Mouse (Mus musculus) brain, embryonic 14.5 days (tissue): ENCODE measurements around the gene Nsd2. TPM values are rescaled to one million over a fixed set of nuclear protein-coding genes. Genes with fewer than 3 reads are reported as not detected.

Source experiments
- DNase-seq: peaks from one replicate; pipeline ENCODE4 v3.0.0-alpha.2; 2011; ENCODE audit warnings: low read depth
- CTCF ChIP-seq: fragments of 200-500 bp; IDR thresholded peaks from 2 replicates; pipeline ENCODE4 v1.5.1; 2012; ENCODE audit warnings: inconsistent platforms, mild to moderate bottlenecking, moderate library complexity, borderline replicate concordance; ENCODE audit not compliant: insufficient read depth, insufficient read length; ENCODE audit errors: extremely low read depth
- POLR2A ChIP-seq: fragments of 200-500 bp; IDR thresholded peaks from 2 replicates; pipeline ENCODE4 v1.6.1; 2012; ENCODE audit warnings: mild to moderate bottlenecking, inconsistent platforms, borderline replicate concordance; ENCODE audit not compliant: poor library complexity, insufficient read depth, insufficient read length, severe bottlenecking; ENCODE audit errors: extremely low read depth
- polyA plus RNA-seq: library from polyadenylated mRNA; depleted of rRNA; stranded (reverse); fragments of >200 nt; gene quantifications from 2 replicates; pipeline ENCODE4 v1.2.3, GENCODE M21; 2012

Gene Nsd2
- polyA plus RNA-seq, 1 experiment = 118 TPM

- peak; percentile 38 for DNase-seq
- TF ChIP-seq CTCF (no peak), POLR2A (no peak)
Observed at GRCm38 (mm10) chr5:33819141-33819875, 1.2 kb upstream of the Nsd2 start.

GRCm38 (mm10) chr5:33820733-33821621 lies 452 bp downstream of the Nsd2 start:
- TF ChIP-seq CTCF (no peak), POLR2A (peak; percentile 52)
- DNase-seq = peak; percentile 59

GRCm38 (mm10) chr5:33821901-33822427 lies 1.4 kb downstream of the Nsd2 start:
- DNase-seq = peak; percentile 22
- TF ChIP-seq POLR2A = no peak
- TF ChIP-seq CTCF = no peak

- TF ChIP-seq CTCF (no peak), POLR2A (no peak)
- DNase-seq = peak; percentile 10
Observed at GRCm38 (mm10) chr5:33822456-33822855, 1.9 kb downstream of the Nsd2 start.

GRCm38 (mm10) chr5:33826001-33826400 lies 5.5 kb downstream of the Nsd2 start:
- peak; percentile 10 for DNase-seq
- no peak for TF ChIP-seq POLR2A

- peak; percentile 17 for DNase-seq
- TF ChIP-seq CTCF = no peak
- no peak for TF ChIP-seq POLR2A
Observed at GRCm38 (mm10) chr5:33828107-33828506, 7.6 kb downstream of the Nsd2 start.

GRCm38 (mm10) chr5:33829958-33830357 lies 9.4 kb downstream of the Nsd2 start:
- no peak for DNase-seq
- TF ChIP-seq POLR2A = no peak
- no peak for TF ChIP-seq CTCF

- peak; percentile 35; the same call in 1 of the 2 replicates for TF ChIP-seq CTCF
- TF ChIP-seq POLR2A = no peak
- DNase-seq = no peak
Observed at GRCm38 (mm10) chr5:33830832-33831231, 10.3 kb downstream of the Nsd2 start.

- TF ChIP-seq POLR2A = no peak
- no peak for TF ChIP-seq CTCF
- DNase-seq = no peak
Observed at GRCm38 (mm10) chr5:33841331-33841730, 20.8 kb downstream of the Nsd2 start.

GRCm38 (mm10) chr5:33842549-33842948 lies 22.0 kb downstream of the Nsd2 start:
- TF ChIP-seq CTCF = no peak
- no peak for TF ChIP-seq POLR2A
- no peak for DNase-seq

GRCm38 (mm10) chr5:33851466-33851865 lies 30.9 kb downstream of the Nsd2 start:
- TF ChIP-seq CTCF = no peak
- TF ChIP-seq POLR2A = no peak
- DNase-seq = no peak
